Mouse (Mus musculus) kidney, postnatal 25 days (tissue): ENCODE measurements around the gene Slc16a13.
"Not testable (repeated sequence)": the region's sequence is repeated elsewhere in the genome, so short reads cannot be mapped to it uniquely, and the experiment has no call there.

Experiments used
- DNase-seq, 2 experiments: peaks; one replicate each; pipeline ENCODE4 v3.0.0; 2021; ENCODE audit warnings: mixed read lengths in 2 of 2

The Slc16a13 gene

GRCm38 (mm10) chr11:70170291-70170690, 50.6 kb downstream of the Slc16a13 start:
- no peak for DNase-seq

- not testable (repeated sequence) for DNase-seq
Observed at GRCm38 (mm10) chr11:70169471-70169870, 51.4 kb downstream of the Slc16a13 start.

- DNase-seq: no peak
Observed at GRCm38 (mm10) chr11:70168136-70168535, 52.7 kb downstream of the Slc16a13 start.
